Mouse (Mus musculus): ENCODE data around the gene Nkain2.
"Not testable (repeated sequence)": the region's sequence is repeated elsewhere in the genome, so short reads cannot be mapped to it uniquely, and the experiment has no call there.

DNA sequence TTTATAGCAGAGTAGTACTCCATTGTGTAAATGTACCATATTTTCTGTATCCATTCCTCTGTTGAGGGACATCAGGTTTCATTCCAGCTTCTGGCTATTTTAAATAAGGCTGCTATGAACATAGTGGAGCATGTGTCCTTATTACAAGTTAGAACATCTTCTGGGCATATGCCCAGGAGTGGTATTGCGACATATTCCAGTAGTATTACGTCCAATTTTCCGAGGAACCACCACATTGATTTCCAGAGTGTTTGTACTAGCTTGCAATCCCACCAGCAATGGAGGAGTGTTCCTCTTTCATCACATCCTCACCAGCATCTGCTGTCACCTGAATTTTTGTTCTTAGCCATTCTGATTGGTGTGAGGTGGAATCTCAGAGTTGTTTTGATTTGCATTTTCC is 969.4 kb downstream of the Nkain2 start:
- TF ChIP-seq CTCF (IDR thresholded peaks at IDR 0.05; ENCODE audit: low read depth, low read length); POLR2AphosphoS5 (IDR thresholded peaks at IDR 0.05; ENCODE audit: insufficient replicate concordance, low read depth, low read length); GATA1 (IDR thresholded peaks at IDR 0.05; ENCODE audit: borderline replicate concordance, low read length): not testable (repeated sequence)

Data from G1E (cell line).